Mouse (Mus musculus): Measurements from ENCODE around the gene Ggt5.

Ggt5 gene

DNA sequence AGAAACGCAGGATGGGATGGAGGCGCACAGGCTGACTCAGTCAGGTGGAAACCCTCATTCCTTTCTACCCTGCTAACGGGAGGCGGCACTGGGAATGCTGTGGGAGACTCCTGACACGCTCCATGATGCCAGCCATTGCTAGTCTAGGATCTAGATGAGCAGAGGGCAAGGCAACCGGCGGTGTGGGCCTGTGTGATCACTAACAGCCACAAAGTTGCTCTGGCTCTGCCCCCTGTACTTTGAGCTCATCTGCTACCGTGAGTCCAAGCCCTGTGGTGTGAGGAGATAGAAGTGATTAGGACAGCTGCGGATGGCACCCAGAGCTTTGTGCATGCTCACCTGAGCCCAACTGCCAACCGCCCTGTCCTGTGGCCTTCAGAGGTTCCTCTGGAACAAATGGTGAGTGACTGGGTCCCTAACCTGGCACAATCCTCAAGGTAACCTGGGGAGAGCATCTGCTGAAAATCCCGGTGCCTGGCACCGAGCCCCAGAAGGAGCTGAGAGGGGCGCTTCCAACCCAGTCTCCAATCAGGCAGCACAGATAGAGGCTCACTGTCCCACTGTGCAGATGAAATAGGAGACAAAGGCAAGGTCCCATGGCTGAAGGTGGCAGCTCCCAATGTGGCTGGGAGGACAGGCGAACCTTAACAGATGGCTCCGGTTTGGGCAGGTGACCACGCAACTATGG lies 62.4 kb downstream of the Ggt5 start:
- DNase-seq (ENCODE audit: extremely low spot score), result no peak

DNA sequence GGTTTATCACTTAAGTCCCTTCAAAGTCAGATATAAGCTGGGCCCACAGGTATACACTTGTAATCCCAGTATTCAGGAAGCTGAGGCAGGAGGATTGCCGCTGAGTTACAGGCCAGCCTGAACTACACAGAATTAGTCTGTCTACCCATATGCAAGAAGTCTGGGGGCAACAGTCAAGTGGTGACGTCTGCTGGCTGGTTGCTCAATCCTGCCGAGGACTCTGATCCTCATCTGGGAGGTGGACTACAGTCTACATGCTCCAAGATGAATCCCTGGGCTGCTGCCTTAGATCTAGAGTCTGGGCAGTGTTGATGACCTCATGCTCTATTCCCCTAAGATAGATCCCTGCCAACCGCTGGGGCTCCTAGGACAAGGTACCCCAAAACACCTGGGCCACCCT lies 64.9 kb downstream of the Ggt5 start:
- DNase-seq (ENCODE audit: extremely low spot score), result no peak

DNA sequence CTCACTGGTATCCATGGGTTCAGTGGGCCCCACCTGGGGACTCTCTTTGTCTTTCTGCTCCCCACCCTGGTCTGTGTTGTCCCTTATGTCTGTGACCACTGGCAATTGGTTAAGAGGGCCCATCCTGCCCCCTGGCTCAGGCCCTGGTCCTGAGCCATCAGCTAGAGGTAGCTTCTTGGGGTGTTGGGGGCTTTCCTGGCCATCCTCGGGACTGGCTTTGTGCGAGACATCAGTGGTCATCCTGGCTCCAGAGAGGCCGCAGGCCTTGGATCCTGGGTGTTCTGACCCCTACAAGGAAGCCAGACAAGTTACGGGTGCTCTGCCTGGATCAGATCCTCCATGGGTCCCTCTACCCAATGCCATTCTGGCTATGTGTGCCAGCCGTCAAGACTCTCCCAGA lies 68.0 kb downstream of the Ggt5 start:
- no peak for DNase-seq (ENCODE audit: extremely low spot score)

DNA sequence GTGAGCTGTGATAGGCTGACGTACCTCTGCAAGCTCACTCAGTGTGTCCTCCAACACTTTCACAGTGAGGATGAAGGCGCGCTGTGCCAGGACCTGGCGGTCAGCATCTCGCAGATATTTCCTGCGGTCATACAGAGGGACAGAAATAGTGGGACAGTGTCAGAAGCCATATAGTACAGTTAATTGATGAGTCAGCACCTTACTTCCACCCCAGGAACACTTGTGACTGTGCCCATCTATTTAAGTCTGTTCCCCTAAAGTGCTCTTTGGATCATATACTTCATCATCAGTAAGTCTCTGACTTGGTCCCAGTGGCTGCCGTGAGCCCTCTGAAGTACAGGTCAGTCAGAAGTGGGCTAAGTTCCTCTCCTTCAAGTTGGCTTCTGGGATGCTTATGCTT lies 68.6 kb downstream of the Ggt5 start:
- DNase-seq (ENCODE audit: extremely low spot score), result no peak

DNA sequence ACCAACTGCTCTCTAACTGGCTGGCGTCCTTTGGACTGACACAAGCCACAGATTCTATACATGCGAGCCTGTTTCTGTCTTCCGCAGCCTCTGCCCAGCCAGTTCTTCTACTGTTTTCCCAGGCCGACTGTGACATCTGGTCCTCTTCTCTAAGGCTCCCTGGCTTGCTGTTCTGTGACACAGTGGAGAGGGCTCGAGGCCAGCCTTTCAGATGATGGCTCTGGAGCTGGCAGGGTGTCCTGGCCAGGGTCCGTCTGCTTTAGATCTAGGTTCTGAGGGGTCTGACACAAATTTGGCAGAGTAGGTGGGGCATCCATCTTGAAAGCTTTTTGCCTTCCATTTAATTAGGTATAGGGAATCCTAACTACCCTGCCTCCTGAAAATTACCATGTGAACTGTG lies 72.2 kb downstream of the Ggt5 start:
- DNase-seq (ENCODE audit: extremely low spot score), result no peak

DNA sequence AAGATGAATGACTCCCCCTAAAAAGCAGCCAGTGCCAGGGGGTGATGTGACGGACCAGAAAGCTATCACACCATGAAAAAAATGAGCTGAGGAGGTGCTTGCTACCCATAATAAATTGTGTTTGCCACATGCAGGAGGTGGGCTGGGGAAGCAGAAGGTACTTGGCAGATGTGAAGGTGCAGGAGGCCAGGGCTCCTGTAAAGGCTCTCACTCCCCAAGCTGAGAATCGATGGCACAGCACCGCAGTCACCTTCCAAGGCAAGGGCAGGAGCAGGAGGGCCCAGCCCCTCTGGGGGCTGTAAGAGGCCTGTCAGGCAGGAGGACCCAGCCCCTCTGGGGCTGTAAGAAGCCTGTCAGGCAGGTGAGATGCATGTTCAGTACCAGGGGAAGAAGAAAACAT lies 72.7 kb downstream of the Ggt5 start:
- DNase-seq (ENCODE audit: extremely low spot score), result no peak

DNA sequence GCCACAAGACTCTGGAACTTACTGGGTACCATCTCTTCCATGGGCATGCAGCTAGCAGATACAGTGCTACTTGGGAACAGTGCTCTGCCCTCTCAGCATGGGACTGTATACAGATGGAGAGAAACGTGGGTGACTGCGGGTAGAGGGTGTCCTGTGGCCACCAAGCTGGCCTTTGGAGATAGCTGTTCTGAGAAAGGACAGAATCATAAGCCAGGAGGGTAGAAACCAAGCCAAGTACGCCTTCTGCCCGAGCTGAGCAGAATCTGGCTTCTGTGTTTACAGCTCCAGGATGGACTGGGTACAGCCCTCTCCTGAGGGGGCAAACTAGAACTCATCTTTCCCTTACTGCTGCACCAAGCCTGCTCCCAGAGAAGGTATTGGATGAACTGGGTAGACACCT lies 73.4 kb downstream of the Ggt5 start:
- no peak for DNase-seq (ENCODE audit: extremely low spot score)

DNA sequence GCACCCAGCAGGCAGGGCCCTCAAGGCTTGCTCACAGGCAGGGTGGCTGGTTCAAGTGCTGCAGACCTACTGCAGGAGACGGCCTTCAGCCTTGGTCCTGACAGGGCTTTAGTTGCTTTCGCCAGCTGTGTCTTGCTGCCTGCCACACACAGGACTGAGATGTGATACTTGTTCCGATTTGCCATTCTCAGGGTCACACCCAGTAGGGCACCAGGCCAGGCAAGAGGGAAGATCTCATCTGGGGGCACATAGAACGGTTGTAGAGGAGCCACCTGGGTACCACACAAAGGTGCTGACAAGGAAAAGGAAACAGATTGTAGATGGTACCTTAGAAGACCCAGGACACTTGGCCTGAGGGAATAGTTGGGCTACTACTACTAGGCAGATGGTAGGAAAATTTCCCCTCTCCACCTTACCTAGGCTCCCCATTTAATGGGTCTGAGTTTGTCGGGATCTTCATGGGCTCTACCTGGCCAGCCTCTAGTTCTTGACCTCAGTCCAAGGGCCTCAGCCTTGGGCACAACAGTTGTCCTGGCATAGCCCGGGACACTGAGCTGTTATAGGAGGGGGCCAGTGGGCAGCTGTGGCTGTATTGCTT lies 75.6 kb downstream of the Ggt5 start:
- no peak for DNase-seq (ENCODE audit: extremely low spot score)

DNA sequence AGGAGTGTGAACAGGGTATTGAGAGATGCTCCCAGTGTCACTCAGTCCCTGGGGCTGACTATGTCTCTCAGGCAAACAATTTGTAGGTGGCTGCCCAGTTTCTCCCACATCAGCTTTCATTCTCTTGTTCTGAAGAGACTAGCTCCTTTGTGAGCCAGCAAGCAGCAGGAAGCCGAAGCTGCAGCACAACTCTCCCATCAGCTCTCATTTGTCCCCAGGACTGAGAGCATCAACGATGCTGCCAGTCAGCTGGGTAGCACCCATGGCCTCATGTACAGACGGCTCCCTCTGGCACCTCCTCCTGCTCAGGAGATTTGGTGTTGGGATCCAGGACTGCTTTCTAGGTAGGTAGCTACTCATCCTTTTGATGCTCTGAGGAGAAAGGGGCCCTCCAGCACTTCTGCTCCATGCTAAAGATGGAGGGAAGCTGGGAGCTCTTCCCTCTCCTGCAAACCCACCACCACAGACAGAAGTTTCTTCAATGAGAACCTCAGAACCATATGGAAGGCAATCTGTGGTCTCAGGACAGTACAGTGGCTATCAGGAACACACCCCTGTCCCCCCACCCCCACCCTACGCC lies 77.4 kb downstream of the Ggt5 start:
- DNase-seq (ENCODE audit: extremely low spot score), result no peak
